Mouse (Mus musculus) ES-E14 (cell line): ENCODE data around the gene Tbc1d24. TPM values are rescaled to one million over a fixed set of nuclear protein-coding genes. Genes with fewer than 3 reads are reported as not detected.

ENCODE experiments used
- DNase-seq: peaks from one replicate; pipeline ENCODE4 v3.0.0-alpha.2; 2013; ENCODE audit warnings: low read depth, low spot score
- H3K27ac ChIP-seq: 2 replicates; pipeline ENCODE4 v1.5.1; 2012; ENCODE audit warnings: low read depth, mild to moderate bottlenecking, low read length, moderate library complexity, mixed read lengths; ENCODE audit not compliant: poor library complexity, insufficient read depth, severe bottlenecking
- H3K36me3 ChIP-seq: 2 replicates; pipeline ENCODE4 v1.6.1; 2012; ENCODE audit warnings: mild to moderate bottlenecking, low read length, moderate library complexity, mixed read lengths; ENCODE audit not compliant: control insufficient read depth, poor library complexity, insufficient read depth, severe bottlenecking
- H3K4me1 ChIP-seq, 2 experiments: fragments of 150-350 bp in 1 of 2; sonication (generic) in 1 of 2; 2 replicates each; pipeline ENCODE4 v1.6.1; 2012; ENCODE audit warnings: low read length in 2 of 2, mild to moderate bottlenecking in 1 of 2, mixed read lengths in 1 of 2; ENCODE audit not compliant: control insufficient read depth in 2 of 2, insufficient read depth in 2 of 2, poor library complexity in 1 of 2
- H3K4me3 ChIP-seq, 2 experiments: fragments of 150-350 bp in 1 of 2; sonication (generic) in 1 of 2; 2 replicates each; pipeline ENCODE4 v1.5.1; 2012; ENCODE audit warnings: low read length in 2 of 2, low read depth in 1 of 2, mild to moderate bottlenecking in 1 of 2, mixed read lengths in 1 of 2; ENCODE audit not compliant: insufficient read depth in 1 of 2, poor library complexity in 1 of 2, severe bottlenecking in 1 of 2
- H3K9ac ChIP-seq: 2 replicates; pipeline ENCODE4 v1.6.1; 2012; ENCODE audit warnings: low read depth, mild to moderate bottlenecking, low read length, mixed read lengths; ENCODE audit not compliant: poor library complexity, insufficient read depth, severe bottlenecking
- H3K9me3 ChIP-seq: fragments of 150-350 bp; sonication (generic); 2 replicates; pipeline ENCODE4 v1.6.1; 2012; ENCODE audit warnings: low read depth, mild to moderate bottlenecking, low read length; ENCODE audit not compliant: control insufficient read depth, insufficient read depth
- CHD2 ChIP-seq: IDR thresholded peaks from 2 replicates; pipeline ENCODE4 v1.6.1; 2014; ENCODE audit warnings: mild to moderate bottlenecking, low read depth, low read length, inconsistent platforms
- HCFC1 ChIP-seq: IDR thresholded peaks from 2 replicates; pipeline ENCODE4 v1.6.1; 2012; ENCODE audit warnings: low read length, inconsistent platforms, borderline replicate concordance; ENCODE audit not compliant: insufficient read depth
- MAFK ChIP-seq: IDR thresholded peaks from 2 replicates; pipeline ENCODE4 v1.6.1; 2014; ENCODE audit warnings: mild to moderate bottlenecking, low read depth, low read length, inconsistent platforms; ENCODE audit not compliant: insufficient read depth
- ZC3H11A ChIP-seq: IDR thresholded peaks from 2 replicates; pipeline ENCODE4 v1.6.1; 2012; ENCODE audit warnings: low read depth, mild to moderate bottlenecking, inconsistent platforms, low read length, borderline replicate concordance
- ZNF384 ChIP-seq: IDR thresholded peaks from 2 replicates; pipeline ENCODE4 v1.6.1; 2012; ENCODE audit warnings: low read depth, low read length, inconsistent platforms
- in situ Hi-C, 2 experiments: fragments of 600-800 bp; cut with MboI; formaldehyde crosslinking; loops; one replicate each; pipeline ENCODE4 v1.15.1; 2025; ENCODE audit warnings: low sequenced_read_pairs in 2 of 2, inconsistent platforms in 1 of 2; ENCODE audit not compliant: unreplicated experiment in 2 of 2
- total RNA-seq: library from RNA; depleted of rRNA; stranded (reverse); fragments of 300-350 nt; gene quantifications from 2 replicates; pipeline ENCODE4 v1.2.3, GENCODE M21; 2012

Gene Tbc1d24
- total RNA-seq, 1 experiment: 14.1 TPM

DNA sequence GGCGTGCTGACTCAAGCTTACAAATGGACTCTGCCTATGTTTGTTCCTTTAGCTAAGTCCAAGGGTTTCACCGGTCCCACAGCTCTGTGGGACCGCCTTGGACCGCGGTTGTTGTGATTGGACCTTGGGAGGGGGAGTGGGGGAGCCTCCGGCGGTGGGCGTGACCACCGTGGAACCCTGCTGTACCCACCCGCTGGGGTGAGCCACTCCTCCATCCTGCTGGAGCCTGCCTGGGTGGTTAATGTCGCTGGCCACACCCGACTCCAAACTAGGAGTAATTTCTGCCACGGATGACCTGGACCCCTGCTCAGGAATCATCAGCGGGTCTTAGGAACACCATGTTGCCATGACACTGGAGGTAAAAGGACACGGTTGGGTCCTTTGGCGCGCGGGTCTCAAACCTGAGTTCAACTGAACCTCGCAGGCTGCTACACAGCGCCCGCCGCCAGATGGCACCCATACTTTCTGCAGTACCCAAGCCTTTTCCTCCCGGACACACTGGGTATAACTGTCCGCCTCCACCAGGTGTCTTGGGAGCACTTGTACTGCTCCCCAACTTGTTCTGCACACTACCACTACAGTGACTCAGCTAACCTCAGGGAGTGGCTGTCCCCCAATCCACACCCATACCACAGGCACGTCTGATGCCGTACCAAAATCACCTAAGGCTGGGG, 53.3 kb downstream of the Tbc1d24 start:
- peak overlapping the region; percentile 41 for H3K27ac ChIP-seq
- peak; percentile 74 for TF ChIP-seq MAFK
- TF ChIP-seq ZNF384: no peak
- TF ChIP-seq ZC3H11A: peak; percentile 47; the same call in 1 of the 2 replicates
- peaks cover 11% of the 10 kb centered on the region; the same call in 1 of the 2 replicates for H3K36me3 ChIP-seq
- H3K9ac ChIP-seq: peak overlapping the region; percentile 13; the same call in 1 of the 2 replicates
- peak overlapping the region; percentile 34 to 57; a peak in 3 of 4 replicates for H3K4me3 ChIP-seq
- H3K9me3 ChIP-seq: no peaks in the 10 kb centered on the region
- DNase-seq: peak; percentile 86
- H3K4me1 ChIP-seq: peaks cover 2 to 8% of the 10 kb centered on the region in 2 experiments; a peak in 2 of 4 replicates
- in situ Hi-C loops: no loop called here

DNA sequence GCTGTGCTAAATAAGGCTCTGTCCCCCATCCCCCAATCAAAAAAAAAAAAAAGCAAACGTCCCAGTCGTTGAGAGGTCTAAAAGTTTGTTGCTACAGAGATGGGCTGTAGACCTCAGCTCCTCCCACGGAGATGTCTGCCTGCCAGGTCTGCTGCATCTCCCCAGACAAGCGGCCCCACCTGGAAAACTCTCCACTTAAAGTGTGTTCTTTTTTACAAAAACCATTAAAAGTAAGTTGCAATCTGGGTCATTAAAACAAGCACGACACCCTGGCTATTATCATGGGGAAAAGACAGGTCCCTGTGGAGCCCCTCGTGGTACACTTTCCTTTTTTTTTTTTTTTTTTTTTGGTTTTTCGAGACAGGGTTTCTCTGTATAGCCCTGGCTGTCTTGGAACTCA, 54.0 kb downstream of the Tbc1d24 start:
- Histone ChIP-seq H3K9ac (no peak overlapping the region), H3K4me3 (peak overlapping the region; percentile 34 to 57; a peak in 3 of 4 replicates), H3K36me3 (peaks cover 9% of the 10 kb centered on the region; the same call in 1 of the 2 replicates), H3K27ac (peak overlapping the region; percentile 41; the same call in 1 of the 2 replicates), H3K4me1 (peaks cover 2 to 8% of the 10 kb centered on the region in 2 experiments; a peak in 2 of 4 replicates), H3K9me3 (no peaks in the 10 kb centered on the region)
- TF ChIP-seq ZNF384 (peak; percentile 82), CHD2 (no peak), MAFK (no peak), ZC3H11A (no peak)
- DNase-seq: no peak
- in situ Hi-C loops: no loop called here

DNA sequence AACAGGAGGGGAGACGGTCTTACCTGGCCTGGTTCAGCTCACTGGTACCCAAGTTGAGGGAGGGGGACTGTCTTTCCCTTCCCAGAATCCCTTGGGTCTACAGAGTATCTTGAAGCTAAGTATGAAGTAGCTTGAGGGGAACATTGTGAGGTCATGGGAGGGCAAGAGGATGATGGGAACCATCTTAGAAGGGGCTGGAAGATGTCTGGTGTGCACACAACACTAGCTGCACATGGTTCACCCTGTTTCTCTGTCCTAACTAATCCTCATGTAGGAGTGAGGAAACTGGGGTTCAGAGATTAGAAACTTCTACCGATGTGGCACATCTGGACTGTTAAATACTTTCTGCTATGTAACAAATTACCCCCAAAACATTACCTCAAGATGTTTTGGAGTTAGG, 54.5 kb downstream of the Tbc1d24 start, which contains the start of gene Pdpk1:
Gene Pdpk1, minus strand, starts transcription at position 101 of the 400 bp plus-strand sequence.
- no peak within 1 kb of the TSS for H3K9ac ChIP-seq
- peak within 1 kb of the TSS; percentile 41 for H3K27ac ChIP-seq
- peaks cover 2 to 8% of the 10 kb centered on the region in 2 experiments; a peak in 2 of 4 replicates for H3K4me1 ChIP-seq
- in situ Hi-C loops: no loop called here
- DNase-seq: no peak
- no peak for TF ChIP-seq CHD2
- TF ChIP-seq MAFK: no peak
- no peak for TF ChIP-seq ZC3H11A
- no peak for TF ChIP-seq HCFC1
- TF ChIP-seq ZNF384: no peak
- H3K9me3 ChIP-seq: no peaks in the 10 kb centered on the region
- H3K36me3 ChIP-seq: peaks cover 6% of the 10 kb centered on the region; the same call in 1 of the 2 replicates
- peak within 1 kb of the TSS; percentile 34 to 57; a peak in 3 of 4 replicates for H3K4me3 ChIP-seq

DNA sequence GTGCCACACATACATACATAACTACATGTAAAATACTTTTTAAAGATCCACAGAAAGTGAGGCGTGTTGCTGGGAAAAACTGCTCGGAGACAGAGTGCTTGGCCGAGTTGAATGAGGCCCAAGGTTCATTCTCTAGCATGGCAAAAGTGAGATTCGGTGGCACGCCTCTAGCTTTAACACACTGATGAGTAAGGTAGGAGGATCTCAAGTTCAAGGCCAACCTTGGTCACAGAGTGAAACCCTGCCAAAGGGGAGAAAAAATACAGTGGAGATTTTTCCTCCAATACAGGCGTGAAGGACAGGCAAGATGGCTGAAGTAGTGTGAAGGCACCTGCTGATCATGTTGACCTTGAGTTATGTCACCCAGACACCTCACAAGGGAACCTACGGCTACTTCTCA, 55.9 kb downstream of the Tbc1d24 start:
- in situ Hi-C loops: no loop called here
- H3K36me3 ChIP-seq: peaks cover 1% of the 10 kb centered on the region; the same call in 1 of the 2 replicates
- peaks cover 2 to 8% of the 10 kb centered on the region in 2 experiments; a peak in 2 of 4 replicates for H3K4me1 ChIP-seq
- no peak for DNase-seq
- no peak overlapping the region for H3K4me3 ChIP-seq
- no peaks in the 10 kb centered on the region for H3K9me3 ChIP-seq
- no peak overlapping the region for H3K27ac ChIP-seq
- TF ChIP-seq HCFC1: no peak
- TF ChIP-seq CHD2: no peak
- TF ChIP-seq MAFK: no peak
- no peak for TF ChIP-seq ZC3H11A
- no peak for TF ChIP-seq ZNF384
- H3K9ac ChIP-seq: no peak overlapping the region

DNA sequence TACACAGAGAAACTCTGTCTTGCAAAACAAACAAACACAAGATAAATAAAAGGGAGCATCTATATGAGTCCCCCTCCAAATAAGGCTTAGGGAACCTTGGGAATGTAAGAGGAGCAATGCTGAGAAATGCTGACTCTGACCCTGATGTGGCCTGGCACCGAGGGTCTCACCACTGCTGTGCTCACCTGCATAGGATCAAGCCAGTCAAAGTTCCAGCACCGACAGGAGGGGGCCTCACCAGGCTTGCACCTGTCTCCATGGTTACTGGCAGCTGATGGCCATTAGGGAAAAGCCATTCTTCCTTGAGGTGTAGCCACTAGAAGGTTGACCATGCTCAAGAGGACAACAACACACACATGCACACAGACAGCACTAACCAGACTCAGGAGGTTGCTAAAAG, 62.5 kb downstream of the Tbc1d24 start:
- Histone ChIP-seq H3K9ac (no peak overlapping the region), H3K27ac (no peak overlapping the region), H3K4me3 (no peak overlapping the region), H3K36me3 (no peaks in the 10 kb centered on the region), H3K9me3 (no peaks in the 10 kb centered on the region), H3K4me1 (peaks cover 0 to 2% of the 10 kb centered on the region in 2 experiments; a peak in 1 of 4 replicates)
- no peak for TF ChIP-seq CHD2
- TF ChIP-seq ZC3H11A: no peak
- no peak for TF ChIP-seq MAFK
- TF ChIP-seq ZNF384: no peak
- TF ChIP-seq HCFC1: no peak
- DNase-seq: no peak
- in situ Hi-C loops: no loop called here
